Mouse (Mus musculus): ENCODE results near the gene Hnrnpa0. TPM values are rescaled to one million over a fixed set of nuclear protein-coding genes. Genes with fewer than 3 reads are reported as not detected.

Gene Hnrnpa0
- polyA plus RNA-seq, 1 experiment from 2014 or later, result 21.7 TPM

- peak overlapping the region; percentile 98 for H3K27ac ChIP-seq (ENCODE audit: low read length)
Observed at GRCm38 (mm10) chr13:58129687-58130246, 1.4 kb upstream of the Hnrnpa0 start.

GRCm38 (mm10) chr13:58128768-58129671 is 664 bp upstream of the Hnrnpa0 start:
- Histone ChIP-seq H3K9me3 (replicated peaks; ENCODE audit: control insufficient read depth, low read length) (no peaks in the 10 kb centered on the region), H3K4me2 (ENCODE audit: low read depth, low read length) (peak overlapping the region; percentile 72), H3K36me3 (ENCODE audit: control insufficient read depth, insufficient read depth, low read length) (no peaks in the 10 kb centered on the region), H3K4me3 (replicated peaks; ENCODE audit: low read length) (peak overlapping the region; percentile 97), H3K27me3 (ENCODE audit: control insufficient read depth, insufficient read depth, low read length) (no peaks in the 10 kb centered on the region), H3K27ac (ENCODE audit: low read length) (peak overlapping the region; percentile 98), H3K9ac (ENCODE audit: low read length) (peak overlapping the region; percentile 100), H3K4me1 (ENCODE audit: control insufficient read depth, insufficient read depth, low read length) (peaks cover 21% of the 10 kb centered on the region)
- under 1% methylated on average over 81 of the region's 83 CpGs for WGBS
- ATAC-seq (ENCODE audit: insufficient read depth, low FRiP score), result peak; percentile 97

More at GRCm38 (mm10) chr13:58129687-58130246, 1.4 kb upstream of the Hnrnpa0 start:
- no peaks in the 10 kb centered on the region for H3K27me3 ChIP-seq (ENCODE audit: control insufficient read depth, insufficient read depth, low read length)
- H3K4me2 ChIP-seq (ENCODE audit: low read depth, low read length), result peak overlapping the region; percentile 72
- peak overlapping the region; percentile 97 for H3K4me3 ChIP-seq (replicated peaks; ENCODE audit: low read length)
- peaks cover 15% of the 10 kb centered on the region for H3K4me1 ChIP-seq (ENCODE audit: control insufficient read depth, insufficient read depth, low read length)
- H3K9ac ChIP-seq (ENCODE audit: low read length), result peak overlapping the region; percentile 100
- ATAC-seq (ENCODE audit: insufficient read depth, low FRiP score), result no peak
- 24% methylated on average over 4 of the region's 4 CpGs for WGBS
- no peaks in the 10 kb centered on the region for H3K9me3 ChIP-seq (replicated peaks; ENCODE audit: control insufficient read depth, low read length)
- no peaks in the 10 kb centered on the region for H3K36me3 ChIP-seq (ENCODE audit: control insufficient read depth, insufficient read depth, low read length)

- ATAC-seq (ENCODE audit: insufficient read depth, low FRiP score), result peak; percentile 14; the same call in 1 of the 2 replicates
- Histone ChIP-seq H3K4me1 (ENCODE audit: control insufficient read depth, insufficient read depth, low read length) (peaks cover 28% of the 10 kb centered on the region), H3K9ac (ENCODE audit: low read length) (peak overlapping the region; percentile 100), H3K4me2 (ENCODE audit: low read depth, low read length) (peak overlapping the region; percentile 77), H3K27me3 (ENCODE audit: control insufficient read depth, insufficient read depth, low read length) (no peaks in the 10 kb centered on the region), H3K4me3 (replicated peaks; ENCODE audit: low read length) (peak overlapping the region; percentile 97), H3K36me3 (ENCODE audit: control insufficient read depth, insufficient read depth, low read length) (no peaks in the 10 kb centered on the region), H3K27ac (ENCODE audit: low read length) (peak overlapping the region; percentile 98), H3K9me3 (replicated peaks; ENCODE audit: control insufficient read depth, low read length) (no peaks in the 10 kb centered on the region)
- whole genome bisulfite sequencing, result under 1% methylated on average over 81 of the region's 81 CpGs
Observed at GRCm38 (mm10) chr13:58127766-58128361, 492 bp downstream of the Hnrnpa0 start.

DNA sequence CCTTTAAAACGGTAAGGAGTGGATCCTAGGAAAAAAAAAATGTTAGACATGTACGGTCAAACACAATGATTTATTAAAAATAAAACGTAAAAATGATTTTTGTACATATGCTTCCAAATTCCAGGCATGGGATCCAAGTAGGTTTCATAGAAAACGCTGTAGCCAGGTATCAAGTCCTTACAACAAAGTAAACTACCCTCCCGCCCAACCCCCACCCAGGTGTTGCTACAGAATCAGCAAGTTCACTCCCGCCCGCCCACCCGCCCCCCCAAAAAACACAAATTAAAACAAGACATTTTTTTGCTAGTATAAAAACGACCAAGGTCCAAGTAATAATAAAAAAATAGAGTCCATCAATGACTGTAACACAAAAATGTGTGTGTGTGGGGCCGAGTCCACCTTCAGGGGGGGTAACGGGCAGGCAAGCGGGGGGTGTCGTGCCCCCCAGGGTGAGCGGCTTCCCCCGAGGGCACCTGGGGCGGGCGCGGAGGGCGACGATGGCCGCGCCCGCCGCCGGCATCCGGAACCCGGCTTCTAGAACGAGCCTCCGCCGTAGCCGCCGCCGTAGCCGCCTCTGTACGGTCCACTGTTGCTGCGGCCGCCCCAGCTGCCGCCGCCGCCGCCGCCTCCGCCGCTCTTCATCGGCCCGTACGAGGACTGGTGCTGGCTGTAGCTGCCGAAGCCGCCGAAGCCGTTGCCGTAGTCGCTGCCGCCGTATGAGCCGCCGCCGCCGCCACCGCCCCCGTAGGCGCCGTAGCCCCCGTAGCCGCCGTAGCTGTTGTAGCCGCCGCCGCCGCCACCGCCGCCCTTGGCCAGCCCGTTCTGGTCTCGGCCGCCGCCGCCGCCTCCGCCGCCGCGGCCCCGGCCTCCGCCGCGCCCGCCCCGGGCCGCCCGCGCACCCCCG is 1.2 kb downstream of the Hnrnpa0 start:
- peak overlapping the region; percentile 97 for H3K4me3 ChIP-seq (replicated peaks; ENCODE audit: low read length)
- H3K9me3 ChIP-seq (replicated peaks; ENCODE audit: control insufficient read depth, low read length), result no peaks in the 10 kb centered on the region
- under 1% methylated on average over 75 of the region's 92 CpGs for WGBS
- H3K27me3 ChIP-seq (ENCODE audit: control insufficient read depth, insufficient read depth, low read length), result no peaks in the 10 kb centered on the region
- peaks cover 28% of the 10 kb centered on the region for H3K4me1 ChIP-seq (ENCODE audit: control insufficient read depth, insufficient read depth, low read length)
- H3K36me3 ChIP-seq (ENCODE audit: control insufficient read depth, insufficient read depth, low read length), result no peaks in the 10 kb centered on the region
- peak overlapping the region; percentile 98 for H3K27ac ChIP-seq (ENCODE audit: low read length)
- peak overlapping the region; percentile 77 for H3K4me2 ChIP-seq (ENCODE audit: low read depth, low read length)
- peak overlapping the region; percentile 100 for H3K9ac ChIP-seq (ENCODE audit: low read length)
- no peak for ATAC-seq (ENCODE audit: insufficient read depth, low FRiP score)

DNA sequence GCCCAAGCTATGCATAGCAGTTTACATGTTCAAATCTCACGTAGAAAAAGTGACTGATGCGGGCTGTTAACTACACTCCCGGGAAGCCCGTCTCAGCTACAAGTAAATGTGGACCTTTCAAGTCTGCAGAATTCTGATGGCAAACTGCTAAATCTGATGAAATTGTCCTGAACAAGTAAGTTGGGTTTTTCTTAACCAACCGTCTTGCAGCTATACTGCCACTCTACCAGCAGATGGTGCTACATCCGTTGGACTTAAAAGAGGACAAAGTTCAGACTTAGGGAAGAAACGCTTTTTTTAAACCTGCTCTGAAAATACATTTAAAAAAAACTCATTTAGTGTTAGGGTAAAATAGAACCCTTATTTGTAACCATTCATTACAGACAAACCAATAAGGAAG is 2.2 kb downstream of the Hnrnpa0 start:
- ATAC-seq (ENCODE audit: insufficient read depth, low FRiP score), result no peak
- Histone ChIP-seq H3K4me1 (ENCODE audit: control insufficient read depth, insufficient read depth, low read length) (peaks cover 28% of the 10 kb centered on the region), H3K27me3 (ENCODE audit: control insufficient read depth, insufficient read depth, low read length) (no peaks in the 10 kb centered on the region), H3K9ac (ENCODE audit: low read length) (peak overlapping the region; percentile 47; the same call in 1 of the 2 replicates), H3K36me3 (ENCODE audit: control insufficient read depth, insufficient read depth, low read length) (no peaks in the 10 kb centered on the region), H3K4me3 (replicated peaks; ENCODE audit: low read length) (peak overlapping the region; percentile 46), H3K9me3 (replicated peaks; ENCODE audit: control insufficient read depth, low read length) (no peaks in the 10 kb centered on the region), H3K4me2 (ENCODE audit: low read depth, low read length) (peak overlapping the region; percentile 77), H3K27ac (ENCODE audit: low read length) (no peak overlapping the region)
- 17% methylated on average over 7 of the region's 7 CpGs for WGBS

DNA sequence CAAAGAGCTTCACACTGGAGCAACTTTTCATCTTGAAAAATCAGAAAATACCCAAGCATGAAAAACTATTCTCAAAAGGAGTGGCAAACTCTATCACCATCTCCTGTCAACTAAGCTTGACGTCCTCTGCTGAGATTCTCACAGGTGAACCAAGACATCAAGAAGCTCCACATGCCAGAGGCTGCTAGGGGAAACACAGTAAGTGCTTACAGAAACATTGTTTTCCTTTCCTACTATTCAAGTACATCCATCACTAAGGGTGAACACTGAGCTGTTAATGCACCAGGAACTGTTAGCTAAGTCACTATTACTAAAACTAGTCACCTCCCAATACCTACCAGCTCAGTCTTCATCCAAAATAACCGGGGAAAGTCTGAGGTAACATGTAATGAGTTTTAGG is 3.4 kb downstream of the Hnrnpa0 start:
- H3K4me3 ChIP-seq (replicated peaks; ENCODE audit: low read length), result no peak overlapping the region
- no peak overlapping the region for H3K9ac ChIP-seq (ENCODE audit: low read length)
- no peak overlapping the region for H3K4me2 ChIP-seq (ENCODE audit: low read depth, low read length)
- no peaks in the 10 kb centered on the region for H3K27me3 ChIP-seq (ENCODE audit: control insufficient read depth, insufficient read depth, low read length)
- no peak overlapping the region for H3K27ac ChIP-seq (ENCODE audit: low read length)
- no peaks in the 10 kb centered on the region for H3K9me3 ChIP-seq (replicated peaks; ENCODE audit: control insufficient read depth, low read length)
- H3K36me3 ChIP-seq (ENCODE audit: control insufficient read depth, insufficient read depth, low read length), result no peaks in the 10 kb centered on the region
- 48% methylated on average over 2 of the region's 2 CpGs for WGBS
- H3K4me1 ChIP-seq (ENCODE audit: control insufficient read depth, insufficient read depth, low read length), result peaks cover 26% of the 10 kb centered on the region
- ATAC-seq (ENCODE audit: insufficient read depth, low FRiP score), result no peak

GRCm38 (mm10) chr13:58124278-58124677 is 4.1 kb downstream of the Hnrnpa0 start:
- Histone ChIP-seq H3K36me3 (ENCODE audit: control insufficient read depth, insufficient read depth, low read length) (no peaks in the 10 kb centered on the region), H3K9ac (ENCODE audit: low read length) (no peak overlapping the region), H3K4me3 (replicated peaks; ENCODE audit: low read length) (no peak overlapping the region), H3K4me1 (ENCODE audit: control insufficient read depth, insufficient read depth, low read length) (peaks cover 22% of the 10 kb centered on the region), H3K27me3 (ENCODE audit: control insufficient read depth, insufficient read depth, low read length) (no peaks in the 10 kb centered on the region), H3K4me2 (ENCODE audit: low read depth, low read length) (no peak overlapping the region), H3K9me3 (replicated peaks; ENCODE audit: control insufficient read depth, low read length) (no peaks in the 10 kb centered on the region), H3K27ac (ENCODE audit: low read length) (no peak overlapping the region)
- ATAC-seq (ENCODE audit: insufficient read depth, low FRiP score), result no peak
- 79% methylated on average over 3 of the region's 3 CpGs for WGBS

DNA sequence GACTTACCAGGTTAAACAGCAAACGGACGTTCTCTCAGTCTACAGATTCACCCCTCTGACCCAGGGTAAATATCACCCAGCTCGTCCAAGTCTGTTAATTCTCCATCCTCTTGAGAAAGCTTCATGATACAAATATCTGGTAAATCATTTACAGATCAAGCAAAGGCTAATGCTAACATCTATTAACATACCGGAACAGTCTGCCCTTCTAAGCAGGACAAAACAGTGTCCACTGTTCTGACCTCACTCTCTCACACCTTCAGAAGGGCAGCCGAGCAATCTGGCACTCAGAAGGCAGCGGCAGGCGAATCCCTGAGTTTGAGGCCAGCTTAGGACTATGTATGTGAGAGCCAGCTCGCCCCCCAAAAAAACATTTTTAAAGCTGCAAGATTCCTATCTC is 5.0 kb downstream of the Hnrnpa0 start:
- ATAC-seq (ENCODE audit: insufficient read depth, low FRiP score), result no peak
- H3K4me1 ChIP-seq (ENCODE audit: control insufficient read depth, insufficient read depth, low read length), result peaks cover 22% of the 10 kb centered on the region
- no peaks in the 10 kb centered on the region for H3K27me3 ChIP-seq (ENCODE audit: control insufficient read depth, insufficient read depth, low read length)
- no peak overlapping the region for H3K9ac ChIP-seq (ENCODE audit: low read length)
- H3K36me3 ChIP-seq (ENCODE audit: control insufficient read depth, insufficient read depth, low read length), result no peaks in the 10 kb centered on the region
- WGBS, result 36% methylated on average over 8 of the region's 8 CpGs
- no peak overlapping the region for H3K4me3 ChIP-seq (replicated peaks; ENCODE audit: low read length)
- H3K9me3 ChIP-seq (replicated peaks; ENCODE audit: control insufficient read depth, low read length), result no peaks in the 10 kb centered on the region
- H3K27ac ChIP-seq (ENCODE audit: low read length), result no peak overlapping the region; the same call in 1 of the 2 replicates
- no peak overlapping the region for H3K4me2 ChIP-seq (ENCODE audit: low read depth, low read length)

All from stomach, embryonic 16.5 days (tissue).